Mouse (Mus musculus): ENCODE results near the gene Ptprg.

DNA sequence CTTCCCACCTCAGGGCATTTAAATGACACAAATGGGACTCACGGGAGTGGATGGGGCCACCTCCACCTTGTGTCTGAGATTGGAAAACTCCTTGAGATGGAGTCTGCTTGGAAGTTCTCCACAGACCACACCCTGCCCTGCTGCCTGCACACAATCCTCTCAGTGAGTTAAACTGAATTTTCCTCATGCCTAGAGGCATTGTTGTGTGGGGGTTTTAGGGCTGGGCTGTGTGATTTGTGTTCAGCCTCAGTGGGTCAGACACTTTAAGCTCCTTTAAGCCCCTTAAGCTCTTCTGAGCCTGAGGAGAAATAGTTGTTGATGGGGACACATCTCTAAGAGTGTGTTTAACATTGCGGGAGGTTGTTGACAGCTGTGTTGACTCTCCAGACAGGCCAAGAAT is 375.2 kb downstream of the Ptprg start:
- no peak for TF ChIP-seq CTCF (IDR thresholded peaks at IDR 0.05; ENCODE audit: borderline replicate concordance, extremely low read depth, insufficient read depth, insufficient read length)
- no peak for TF ChIP-seq POLR2A (IDR thresholded peaks at IDR 0.05; ENCODE audit: borderline replicate concordance, extremely low read depth, insufficient read depth, insufficient read length, poor library complexity, severe bottlenecking)
